Mouse (Mus musculus) G1E-ER4 (cell line): ENCODE results near the gene Atg2b. TPM values are rescaled to one million over a fixed set of nuclear protein-coding genes. Genes with fewer than 3 reads are reported as not detected.

Experiments
- GATA1 ChIP-seq: IDR thresholded peaks from one replicate; pipeline ENCODE4 v1.8.0; 2012; ENCODE audit warnings: low read length, inconsistent platforms
- polyA plus RNA-seq: library from polyadenylated mRNA; stranded (reverse); fragments of >175 nt; gene quantifications from 2 replicates; pipeline ENCODE4 v1.2.3, GENCODE M21; 2012

Atg2b gene
- polyA plus RNA-seq, 1 experiment = 28.7 TPM

DNA sequence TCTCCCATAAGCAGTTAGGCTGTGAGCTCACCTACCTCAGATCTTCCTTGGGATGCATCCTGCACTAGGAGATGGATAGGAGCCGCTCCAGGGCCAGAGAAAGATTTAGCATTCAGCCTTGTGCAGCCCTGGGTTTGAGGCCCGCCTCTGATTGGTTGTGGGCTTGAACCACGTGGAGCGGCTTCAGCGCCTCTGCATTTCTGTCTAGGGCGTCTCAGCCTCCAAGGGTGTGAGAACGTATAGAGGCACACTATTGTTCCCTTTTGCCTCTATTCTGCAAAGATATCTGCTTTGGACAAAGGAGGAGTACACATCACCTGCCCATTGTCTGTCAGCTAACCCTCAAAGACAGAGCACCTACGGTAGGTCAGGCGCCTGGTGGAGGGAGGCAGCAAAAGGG, 102.5 kb downstream of the Atg2b start:
- no peak for TF ChIP-seq GATA1

DNA sequence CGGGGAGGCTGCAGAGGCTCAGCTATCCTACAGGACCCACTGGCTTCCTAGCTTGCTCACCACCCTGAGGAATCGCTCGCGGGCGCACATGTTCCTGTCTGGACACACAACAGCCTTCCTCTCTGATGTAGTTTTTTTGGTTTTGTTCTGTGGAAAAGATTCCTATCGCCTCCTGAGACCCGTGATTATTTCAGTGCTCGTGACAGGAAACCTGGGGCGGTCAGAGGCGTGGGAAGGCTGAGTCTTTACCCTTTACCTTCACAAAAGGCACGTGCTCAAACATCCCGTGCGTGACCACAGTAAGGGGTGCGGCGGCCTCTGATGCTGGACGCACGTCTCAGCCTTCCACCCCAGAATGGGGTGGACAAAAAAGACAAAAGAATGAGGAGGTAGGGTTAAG, 104.5 kb downstream of the Atg2b start:
- no peak for TF ChIP-seq GATA1

DNA sequence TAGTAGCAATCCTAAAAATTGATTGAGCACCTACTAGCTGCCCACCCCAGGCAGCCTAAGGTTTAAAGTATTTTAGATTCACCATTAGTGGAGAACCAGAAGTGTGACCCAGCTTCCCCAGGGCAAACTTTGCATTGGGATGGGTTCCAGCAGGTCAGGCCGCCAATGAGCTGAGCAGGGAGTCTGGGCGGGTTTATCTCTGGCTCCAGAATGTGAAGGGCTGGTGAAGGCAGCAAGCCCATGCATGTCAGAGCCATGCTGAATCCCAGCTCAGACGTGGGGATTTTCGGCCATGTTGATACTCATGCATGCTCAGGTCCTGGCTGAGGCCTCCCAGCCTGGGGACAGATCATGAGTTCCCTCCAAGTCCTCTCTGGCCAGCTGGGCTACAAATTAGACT, 110.7 kb downstream of the Atg2b start:
- TF ChIP-seq GATA1 = no peak

DNA sequence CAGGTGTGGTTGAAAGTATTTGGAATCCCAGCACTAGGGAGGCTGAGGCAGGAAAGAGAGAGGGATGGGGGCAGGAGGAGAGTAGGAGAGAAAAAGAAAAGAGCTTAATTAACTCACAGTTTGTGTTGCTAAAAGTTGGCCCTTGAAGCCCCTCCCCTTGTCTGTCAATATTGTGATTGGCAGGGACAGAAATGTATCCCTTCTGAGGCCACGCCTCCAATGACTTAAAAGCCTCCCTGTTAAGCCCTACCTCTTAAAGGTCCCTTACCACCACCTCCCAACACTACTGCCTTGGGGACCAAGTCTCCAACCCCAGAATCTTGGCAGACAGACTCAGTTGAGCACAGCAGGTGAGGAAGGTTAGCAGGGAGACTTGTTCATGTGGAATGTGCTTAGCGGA, 112.4 kb downstream of the Atg2b start:
- no peak for TF ChIP-seq GATA1

DNA sequence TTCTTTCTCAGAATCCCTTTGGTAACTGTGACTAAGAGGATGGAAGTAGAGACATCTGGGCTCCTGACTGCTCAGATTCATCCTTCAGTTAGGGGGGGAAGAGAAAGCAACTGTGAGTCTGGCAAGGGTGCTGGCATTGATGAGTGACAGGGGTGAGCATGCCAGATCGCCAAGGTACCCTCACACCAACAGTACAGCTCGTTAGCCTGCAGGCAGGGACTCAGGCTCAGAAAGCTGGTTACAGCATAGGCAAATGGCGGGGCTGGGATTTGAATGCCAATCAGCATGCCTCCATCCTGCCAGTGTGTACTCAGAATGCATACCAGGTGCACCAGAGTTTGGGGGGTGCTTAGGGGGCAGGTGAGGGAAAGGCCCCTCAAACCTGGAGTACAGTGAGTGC, 113.1 kb downstream of the Atg2b start:
- TF ChIP-seq GATA1 = no peak

Other genes starting within 250 kb of the Atg2b start
- gene D430019H16Rik, start 231.4 kb downstream of the Atg2b start, polyA plus RNA-seq = not detected in 2 replicates
- not detected in 2 replicates for gene Bdkrb2, start 122.0 kb downstream of the Atg2b start, polyA plus RNA-seq
- gene Bdkrb1, start 82.1 kb downstream of the Atg2b start, polyA plus RNA-seq = not detected in 2 replicates
- gene Gskip, start 382 bp downstream of the Atg2b start, polyA plus RNA-seq = 2.0 and 2.5 TPM in 2 replicates
- 0.03 and 0.05 TPM in 2 replicates for gene Ak7, start 20.8 kb upstream of the Atg2b start, polyA plus RNA-seq
- gene Papola, start 99.5 kb upstream of the Atg2b start, polyA plus RNA-seq = 408 and 637 TPM in 2 replicates